In the genomic region with DNA sequence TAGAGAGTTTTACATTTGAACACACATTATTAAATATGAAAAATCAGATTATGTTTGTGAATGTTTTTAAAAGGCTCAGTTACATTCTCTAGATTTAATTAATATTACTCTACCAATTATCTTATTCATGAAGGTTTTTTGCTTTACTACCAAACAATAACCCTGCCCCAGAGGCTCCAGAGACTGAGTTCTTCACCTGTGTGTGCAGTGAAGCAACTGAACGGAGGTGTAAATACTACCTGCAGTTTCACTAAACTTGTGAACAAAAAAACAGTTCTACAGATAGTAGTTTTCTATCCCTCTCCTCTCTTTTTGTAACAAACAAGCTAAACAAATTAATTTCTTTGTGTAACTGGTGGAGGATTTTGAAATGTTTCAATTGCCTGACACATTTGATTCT, we compare ENCODE assay signal across 17 mouse cellular contexts.
"Had no signal": no experiment of that assay in that cellular context is flagged by ENCODE, and none has a peak within 500 bp of the region (broad histone marks: within the 10 kb centered on the region; RNA-seq: fewer than 3 reads in every experiment).

No protein-coding gene starts in this region.

- H3K27ac ChIP-seq: lung, embryonic 15.5 days; macrophage; midbrain, embryonic 13.5 days; midbrain, embryonic 15.5 days; neural tube, embryonic 12.5 days; stomach, embryonic 15.5 days; stomach, postnatal 0 days had no signal

- H3K9me3 ChIP-seq: lung, embryonic 15.5 days; megakaryocyte, embryonic 14.5 days; midbrain, embryonic 13.5 days; midbrain, embryonic 15.5 days; neural tube, embryonic 12.5 days; stomach, embryonic 15.5 days had no signal

- H3K36me3 ChIP-seq: lung, embryonic 15.5 days; midbrain, embryonic 13.5 days; midbrain, embryonic 15.5 days; neural tube, embryonic 12.5 days; stomach, embryonic 15.5 days had no signal

- DNase-seq: lung, adult 2 months; lung, postnatal 14 days; lung, postnatal 36 days; right cerebral cortex, postnatal 14 days; thymus, adult 2 months; thymus, postnatal 25 days; thymus, postnatal 4 days had no signal

- H3K27me3 ChIP-seq: lung, embryonic 15.5 days; megakaryocyte, embryonic 14.5 days; midbrain, embryonic 13.5 days; midbrain, embryonic 15.5 days; neural tube, embryonic 12.5 days; stomach, embryonic 15.5 days had no signal

- ATAC-seq: lung, postnatal 0 days; midbrain, embryonic 13.5 days; midbrain, embryonic 15.5 days had no signal

- H3K4me1 ChIP-seq: lung, embryonic 15.5 days; megakaryocyte, embryonic 14.5 days; midbrain, embryonic 13.5 days; midbrain, embryonic 15.5 days; neural tube, embryonic 12.5 days; stomach, embryonic 15.5 days had no signal

- H3K4me3 ChIP-seq: lung, embryonic 15.5 days; megakaryocyte, embryonic 14.5 days; midbrain, embryonic 13.5 days; midbrain, embryonic 15.5 days; neural tube, embryonic 12.5 days; stomach, embryonic 15.5 days had no signal

- H3K4me2 ChIP-seq: lung, embryonic 15.5 days; midbrain, embryonic 11.5 days; midbrain, embryonic 13.5 days; midbrain, embryonic 15.5 days; neural tube, embryonic 12.5 days; stomach, embryonic 15.5 days had no signal

- H3K9ac ChIP-seq: lung, embryonic 15.5 days; midbrain, embryonic 13.5 days; midbrain, embryonic 15.5 days; neural tube, embryonic 12.5 days; stomach, embryonic 15.5 days had no signal
